Comparison of ENCODE assay signal across 13 mouse cellular contexts in genomic region chr16:37685946-37686600, GRCm38 (mm10). TPM values are rescaled to one million over a fixed set of nuclear protein-coding genes. Genes with fewer than 3 reads are reported as not detected.
DNase-seq lines count a peak whose midpoint lies in the region; ATAC-seq and TF ChIP-seq lines count a peak whose summit lies in the region.
"Had no signal": no experiment of that assay in that cellular context is flagged by ENCODE, and none has a peak within 500 bp of the region (broad histone marks: within the 10 kb centered on the region; RNA-seq: fewer than 3 reads in every experiment).

No protein-coding gene starts in this region.

- peaks cover 27% of the 10 kb centered on the region; the same call in 1 of the 2 replicates for H3K4me1 ChIP-seq in forebrain, postnatal 0 days (ENCODE audit: insufficient read depth)
- H3K4me1 ChIP-seq in forebrain, embryonic 16.5 days (replicated peaks; ENCODE audit: control insufficient read depth, insufficient read depth, low read length): peaks cover 28% of the 10 kb centered on the region
- peaks cover 33% of the 10 kb centered on the region for H3K4me1 ChIP-seq in stomach, embryonic 16.5 days (ENCODE audit: control insufficient read depth, insufficient read depth, low read length)
- 0 out of 2 replicates have a peak, but pooled peaks cover 4% of the 10 kb centered on the region for H3K4me1 ChIP-seq in stomach, postnatal 0 days (replicated peaks; ENCODE audit: control insufficient read depth, insufficient read depth)
- H3K4me1 ChIP-seq in limb, embryonic 10.5 days: peaks cover 48% of the 10 kb centered on the region

- no peak for DNase-seq in forebrain, postnatal 0 days
- DNase-seq in stomach, postnatal 0 days (ENCODE audit: low spot score): no peak
- DNase-seq in limb, embryonic 10.5 days (ENCODE audit: low spot score): no peak
- DNase-seq in adrenal gland, postnatal 36 days: no peak
- no peak for DNase-seq in kidney, postnatal 10 days
- DNase-seq in left cerebral cortex, postnatal 14 days (ENCODE audit: low spot score in 2 of 2): no peak
- DNase-seq: cerebellum, postnatal 36 days; left cerebral cortex, postnatal 4 days; lung, adult 18-20 months; thymus, adult 18-20 months had no signal

- no peak overlapping the region for H3K4me3 ChIP-seq in forebrain, postnatal 0 days (ENCODE audit: low read depth, low read length)
- H3K4me3 ChIP-seq in forebrain, embryonic 16.5 days (replicated peaks; ENCODE audit: low read length): no peak overlapping the region
- no peak overlapping the region for H3K4me3 ChIP-seq in stomach, embryonic 16.5 days (replicated peaks; ENCODE audit: low read length)
- H3K4me3 ChIP-seq in stomach, postnatal 0 days (ENCODE audit: low read depth, low read length): no peak overlapping the region
- no peak overlapping the region for H3K4me3 ChIP-seq in limb, embryonic 10.5 days
- H3K4me3 ChIP-seq: intestine, embryonic 15.5 days had no signal

- WGBS in forebrain, postnatal 0 days: 38% methylated on average over 6 of the region's 6 CpGs
- WGBS in forebrain, embryonic 16.5 days: 40% methylated on average over 6 of the region's 6 CpGs
- WGBS in stomach, embryonic 16.5 days: 77% methylated on average over 6 of the region's 6 CpGs
- WGBS in stomach, postnatal 0 days: 64% methylated on average over 6 of the region's 6 CpGs
- WGBS in limb, embryonic 10.5 days: 65% methylated on average over 6 of the region's 6 CpGs

- no peaks in the 10 kb centered on the region for H3K9me3 ChIP-seq in forebrain, postnatal 0 days (ENCODE audit: low read length)
- H3K9me3 ChIP-seq in forebrain, embryonic 16.5 days (ENCODE audit: control insufficient read depth, low read length): no peaks in the 10 kb centered on the region
- no peaks in the 10 kb centered on the region for H3K9me3 ChIP-seq in stomach, embryonic 16.5 days (replicated peaks; ENCODE audit: control insufficient read depth, low read length)
- H3K9me3 ChIP-seq in stomach, postnatal 0 days (ENCODE audit: control insufficient read depth, low read length): no peaks in the 10 kb centered on the region
- H3K9me3 ChIP-seq in limb, embryonic 10.5 days (replicated peaks): no peaks in the 10 kb centered on the region
- H3K9me3 ChIP-seq: intestine, embryonic 15.5 days had no signal

- H3K9ac ChIP-seq in forebrain, postnatal 0 days: no peak overlapping the region
- H3K9ac ChIP-seq in forebrain, embryonic 16.5 days (replicated peaks; ENCODE audit: low read depth, low read length): no peak overlapping the region
- H3K9ac ChIP-seq in stomach, embryonic 16.5 days (ENCODE audit: low read length): no peak overlapping the region; the same call in 1 of the 2 replicates
- no peak overlapping the region for H3K9ac ChIP-seq in stomach, postnatal 0 days (ENCODE audit: low read length)
- H3K9ac ChIP-seq: intestine, embryonic 15.5 days had no signal

- H3K4me2 ChIP-seq in forebrain, postnatal 0 days (ENCODE audit: low read depth): no peak overlapping the region
- H3K4me2 ChIP-seq in forebrain, embryonic 16.5 days (ENCODE audit: low read length): no peak overlapping the region
- H3K4me2 ChIP-seq in stomach, embryonic 16.5 days (ENCODE audit: low read depth, low read length): no peak overlapping the region
- no peak overlapping the region for H3K4me2 ChIP-seq in stomach, postnatal 0 days (replicated peaks; ENCODE audit: low read depth)

- no peaks in the 10 kb centered on the region for H3K36me3 ChIP-seq in forebrain, postnatal 0 days (ENCODE audit: insufficient read depth)
- no peaks in the 10 kb centered on the region for H3K36me3 ChIP-seq in forebrain, embryonic 16.5 days (ENCODE audit: control insufficient read depth, insufficient read depth)
- no peaks in the 10 kb centered on the region for H3K36me3 ChIP-seq in stomach, embryonic 16.5 days (ENCODE audit: control insufficient read depth, insufficient read depth, low read length)
- no peaks in the 10 kb centered on the region for H3K36me3 ChIP-seq in stomach, postnatal 0 days (ENCODE audit: control insufficient read depth, insufficient read depth, low read length)
- no peaks in the 10 kb centered on the region for H3K36me3 ChIP-seq in limb, embryonic 10.5 days
- H3K36me3 ChIP-seq: intestine, embryonic 15.5 days had no signal

- TF ChIP-seq EP300 in stomach, postnatal 0 days (optimal IDR thresholded peaks at IDR 0.05): no peak

- no peak for ATAC-seq in forebrain, postnatal 0 days
- no peak for ATAC-seq in forebrain, embryonic 16.5 days
- no peak for ATAC-seq in stomach, embryonic 16.5 days (ENCODE audit: insufficient read depth, low FRiP score)
- no peak for ATAC-seq in stomach, postnatal 0 days (ENCODE audit: low FRiP score, low TSS enrichment)

- TF ChIP-seq CTCF in forebrain, postnatal 0 days (IDR thresholded peaks at IDR 0.05; ENCODE audit: low read depth): no peak
- TF ChIP-seq CTCF in stomach, postnatal 0 days (IDR thresholded peaks at IDR 0.05; ENCODE audit: low read depth): no peak

- 0 out of 2 replicates have a peak overlapping the region, but pooled peaks have one; percentile 4 for H3K27ac ChIP-seq in forebrain, postnatal 0 days (ENCODE audit: low read depth, low read length)
- H3K27ac ChIP-seq in forebrain, embryonic 16.5 days (ENCODE audit: low read length): no peak overlapping the region
- H3K27ac ChIP-seq in stomach, embryonic 16.5 days (ENCODE audit: low read length): peak overlapping the region; percentile 67; the same call in 1 of the 2 replicates
- H3K27ac ChIP-seq in stomach, postnatal 0 days (replicated peaks): no peak overlapping the region
- peak overlapping the region; percentile 95 for H3K27ac ChIP-seq in limb, embryonic 10.5 days

- H3K27me3 ChIP-seq in forebrain, postnatal 0 days (ENCODE audit: insufficient read depth, low read length): no peaks in the 10 kb centered on the region
- H3K27me3 ChIP-seq in forebrain, embryonic 16.5 days (replicated peaks; ENCODE audit: control insufficient read depth, insufficient read depth, low read length): no peaks in the 10 kb centered on the region
- H3K27me3 ChIP-seq in stomach, embryonic 16.5 days (ENCODE audit: control insufficient read depth, insufficient read depth, low read length): no peaks in the 10 kb centered on the region
- no peaks in the 10 kb centered on the region for H3K27me3 ChIP-seq in stomach, postnatal 0 days (ENCODE audit: control insufficient read depth, insufficient read depth, low read length)
- H3K27me3 ChIP-seq in limb, embryonic 10.5 days (ENCODE audit: low read depth, poor library complexity, severe bottlenecking): no peaks in the 10 kb centered on the region
- H3K27me3 ChIP-seq: intestine, embryonic 15.5 days had no signal

- intact Hi-C loops in left cerebral cortex, postnatal 14 days (cut with DNase I): loop anchor here (2.0 to 10.0 kb wide), 2 partner anchors 127 to 399 kb away; partner anchors contain the start of gene Gsk3b

RNA-seq across cellular contexts. Expression of gene Ndufb4, which starts 31.8 kb away (rescaled TPM):
- total RNA-seq in forebrain, postnatal 0 days (2014; rRNA removed): 33.9 and 49.3 TPM in 2 replicates
- polyA plus RNA-seq in forebrain, postnatal 0 days (2015; fragmentation: Nextera tagmentation; extraction: Ambion mirVana): 79.1 and 117 TPM in 2 replicates
- polyA plus RNA-seq in forebrain, embryonic 16.5 days (2015; fragmentation: Nextera tagmentation; extraction: Ambion mirVana): 49.6 and 68.2 TPM in 2 replicates
- 57.4 and 64.0 TPM in 2 replicates for polyA plus RNA-seq in stomach, embryonic 16.5 days (2015; fragmentation: Nextera tagmentation; extraction: Ambion mirVana)
- polyA plus RNA-seq in stomach, postnatal 0 days (2015; fragmentation: Nextera tagmentation; extraction: Ambion mirVana): 101 and 119 TPM in 2 replicates
- polyA plus RNA-seq in limb, embryonic 10.5 days (2016; fragmentation: Nextera tagmentation; extraction: Ambion mirVana): 40.4 and 46.7 TPM in 2 replicates
- 100 to 1,000 TPM; 127 to 152 TPM for total RNA-seq in adrenal gland, postnatal 36 days (2021)
- total RNA-seq in left cerebral cortex, postnatal 14 days (2021): 10 to 100 TPM; 73.9 to 77.1 TPM

Comparison
In these comparisons a context has a peak if more than half of its experiments do, and no peak if none do; other contexts are left out.
1. H3K27ac ChIP-seq: peak in forebrain, postnatal 0 days (single experiment), stomach, embryonic 16.5 days (single experiment) and limb, embryonic 10.5 days (single experiment); none in forebrain, embryonic 16.5 days (single experiment) and stomach, postnatal 0 days (single experiment).